Mouse (Mus musculus) myocyte (in vitro differentiated cells): ENCODE data around the gene Setd1b. TPM values are rescaled to one million over a fixed set of nuclear protein-coding genes. Genes with fewer than 3 reads are reported as not detected.

Experiments
- H3K27me3 ChIP-seq: one replicate; pipeline ENCODE4 v1.6.1; 2011; ENCODE audit not compliant: control insufficient read depth, insufficient read depth, insufficient read length
- H3K36me3 ChIP-seq: one replicate; pipeline ENCODE4 v1.6.1; 2011; ENCODE audit not compliant: control insufficient read depth, insufficient read depth
- H3K4me2 ChIP-seq: one replicate; pipeline ENCODE4 v1.6.1; 2011; ENCODE audit warnings: low read depth, control low read depth
- H3K4me3 ChIP-seq: one replicate; pipeline ENCODE4 v1.5.1; 2011; ENCODE audit warnings: mild to moderate bottlenecking, control low read depth, moderate library complexity
- H3K79me2 ChIP-seq: one replicate; pipeline ENCODE4 v1.6.1; 2011; ENCODE audit not compliant: control insufficient read depth, insufficient read depth
- H3ac ChIP-seq: one replicate; pipeline ENCODE4 v1.6.1; 2011; ENCODE audit not compliant: control insufficient read depth, insufficient read length
- CEBPB ChIP-seq: IDR thresholded peaks from 2 replicates; pipeline ENCODE4 v1.6.1; 2011; ENCODE audit warnings: mild to moderate bottlenecking, moderate library complexity; ENCODE audit not compliant: poor library complexity, insufficient read depth, severe bottlenecking
- E2F4 ChIP-seq: IDR thresholded peaks from one replicate; pipeline ENCODE4 v1.6.1; 2011; ENCODE audit warnings: mild to moderate bottlenecking, control low read depth, moderate library complexity; ENCODE audit not compliant: insufficient read depth
- MAX ChIP-seq: IDR thresholded peaks from one replicate; pipeline ENCODE4 v1.6.1; 2011; ENCODE audit warnings: low read depth, mild to moderate bottlenecking, control low read depth
- MYOD1 ChIP-seq, 3 experiments: IDR thresholded peaks; one replicate each; pipeline ENCODE4 v1.6.1; 2011; ENCODE audit warnings: control low read depth in 2 of 3, low read depth in 2 of 3, mild to moderate bottlenecking in 2 of 3, moderate library complexity in 1 of 3; ENCODE audit not compliant: insufficient read length in 2 of 3, control insufficient read depth in 1 of 3
- MYOG ChIP-seq, 3 experiments: IDR thresholded peaks; one replicate each; pipeline ENCODE4 v1.6.1; 2011; ENCODE audit warnings: control low read depth in 2 of 3, low read depth in 2 of 3, mild to moderate bottlenecking in 2 of 3; ENCODE audit not compliant: insufficient read length in 2 of 3, control insufficient read depth in 1 of 3, insufficient read depth in 1 of 3
- POLR2A ChIP-seq: IDR thresholded peaks from one replicate; pipeline ENCODE4 v1.6.1; 2011; ENCODE audit warnings: low read depth, mild to moderate bottlenecking, control low read depth, moderate library complexity; ENCODE audit not compliant: insufficient read length
- POLR2AphosphoS2 ChIP-seq: IDR thresholded peaks from one replicate; pipeline ENCODE4 v1.6.1; 2011; ENCODE audit warnings: low read depth, control low read depth; ENCODE audit not compliant: insufficient read length
- REST ChIP-seq: IDR thresholded peaks from one replicate; pipeline ENCODE4 v1.6.1; 2011; ENCODE audit warnings: mild to moderate bottlenecking, control low read depth, moderate library complexity; ENCODE audit not compliant: insufficient read depth, insufficient read length
- SRF ChIP-seq: IDR thresholded peaks from one replicate; pipeline ENCODE4 v1.6.1; 2011; ENCODE audit warnings: low read depth; ENCODE audit not compliant: control insufficient read depth, insufficient read length
- TCF12 ChIP-seq: IDR thresholded peaks from one replicate; pipeline ENCODE4 v1.6.1; 2011; ENCODE audit warnings: mild to moderate bottlenecking, control low read depth; ENCODE audit not compliant: poor library complexity, insufficient read depth, severe bottlenecking
- TCF3 ChIP-seq: IDR thresholded peaks from one replicate; pipeline ENCODE4 v1.6.1; 2011; ENCODE audit warnings: low read depth, control low read depth; ENCODE audit not compliant: insufficient read length
- USF1 ChIP-seq: IDR thresholded peaks from one replicate; pipeline ENCODE4 v1.6.1; 2011; ENCODE audit warnings: low read depth, mild to moderate bottlenecking, control low read depth, moderate library complexity
- polyA plus RNA-seq: library from polyadenylated mRNA; unstranded; fragments of >200 nt; fragmentation: generic; extraction: Trizol; gene quantifications from one replicate; pipeline ENCODE4 v1.2.1, GENCODE M21; 2012; ENCODE audit warnings: missing spikeins

Setd1b gene
- polyA plus RNA-seq, 1 experiment: 5.4 TPM

- peaks cover 4% of the 10 kb centered on the region for H3K36me3 ChIP-seq
Observed at GRCm38 (mm10) chr5:123147569-123147968, 5.6 kb downstream of the Setd1b start.

DNA sequence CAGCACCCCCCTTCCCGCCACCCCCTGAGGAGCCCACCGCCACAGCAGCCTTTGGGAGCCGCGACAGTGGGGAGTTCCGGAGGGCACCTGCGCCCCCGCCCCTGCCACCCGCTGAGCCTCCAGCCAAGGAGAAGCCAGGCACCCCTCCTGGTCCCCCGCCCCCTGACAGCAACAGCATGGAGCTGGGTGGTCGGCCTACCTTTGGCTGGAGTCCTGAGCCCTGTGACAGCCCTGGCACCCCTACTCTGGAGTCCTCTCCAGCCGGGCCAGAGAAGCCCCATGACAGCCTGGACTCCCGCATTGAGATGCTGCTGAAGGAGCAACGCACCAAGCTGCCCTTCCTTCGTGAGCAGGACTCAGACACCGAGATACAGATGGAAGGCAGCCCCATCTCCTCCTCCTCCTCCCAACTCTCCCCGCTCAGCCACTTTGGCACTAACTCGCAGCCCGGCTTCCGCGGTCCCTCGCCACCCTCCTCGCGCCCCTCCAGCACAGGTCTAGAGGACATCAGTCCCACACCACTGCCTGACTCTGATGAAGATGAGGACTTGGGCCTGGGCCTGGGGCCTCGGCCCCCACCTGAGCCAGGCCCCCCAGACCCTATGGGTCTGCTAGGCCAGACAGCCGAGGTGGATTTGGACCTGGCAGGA is 6.2 kb downstream of the Setd1b start:
- H3ac ChIP-seq: no peak overlapping the region
- peaks cover 41% of the 10 kb centered on the region for H3K79me2 ChIP-seq
- no peak for TF ChIP-seq MAX
- no peak for TF ChIP-seq CEBPB
- no peak for TF ChIP-seq TCF12
- no peak for TF ChIP-seq E2F4
- TF ChIP-seq REST: no peak
- TF ChIP-seq TCF3: no peak
- peaks cover 10% of the 10 kb centered on the region for H3K36me3 ChIP-seq
- H3K4me2 ChIP-seq: no peak overlapping the region
- H3K27me3 ChIP-seq: no peaks in the 10 kb centered on the region
- H3K4me3 ChIP-seq: no peak overlapping the region

More at GRCm38 (mm10) chr5:123147569-123147968, 5.6 kb downstream of the Setd1b start:
- Histone ChIP-seq H3K4me3 (no peak overlapping the region), H3K4me2 (no peak overlapping the region), H3K79me2 (peaks cover 46% of the 10 kb centered on the region), H3K27me3 (no peaks in the 10 kb centered on the region), H3ac (no peak overlapping the region)
- no peak for TF ChIP-seq TCF3
- TF ChIP-seq TCF12: no peak
- TF ChIP-seq SRF: no peak
- TF ChIP-seq E2F4: no peak
- no peak for TF ChIP-seq POLR2AphosphoS2
- TF ChIP-seq MAX: no peak
- TF ChIP-seq POLR2A: no peak
- no peak for TF ChIP-seq REST
- no peak for TF ChIP-seq MYOD1 (IDR thresholded peaks at IDR 0.05; ENCODE audit: control insufficient read depth in 1 of 3, insufficient read length in 2 of 3, low read depth in 2 of 3)

DNA sequence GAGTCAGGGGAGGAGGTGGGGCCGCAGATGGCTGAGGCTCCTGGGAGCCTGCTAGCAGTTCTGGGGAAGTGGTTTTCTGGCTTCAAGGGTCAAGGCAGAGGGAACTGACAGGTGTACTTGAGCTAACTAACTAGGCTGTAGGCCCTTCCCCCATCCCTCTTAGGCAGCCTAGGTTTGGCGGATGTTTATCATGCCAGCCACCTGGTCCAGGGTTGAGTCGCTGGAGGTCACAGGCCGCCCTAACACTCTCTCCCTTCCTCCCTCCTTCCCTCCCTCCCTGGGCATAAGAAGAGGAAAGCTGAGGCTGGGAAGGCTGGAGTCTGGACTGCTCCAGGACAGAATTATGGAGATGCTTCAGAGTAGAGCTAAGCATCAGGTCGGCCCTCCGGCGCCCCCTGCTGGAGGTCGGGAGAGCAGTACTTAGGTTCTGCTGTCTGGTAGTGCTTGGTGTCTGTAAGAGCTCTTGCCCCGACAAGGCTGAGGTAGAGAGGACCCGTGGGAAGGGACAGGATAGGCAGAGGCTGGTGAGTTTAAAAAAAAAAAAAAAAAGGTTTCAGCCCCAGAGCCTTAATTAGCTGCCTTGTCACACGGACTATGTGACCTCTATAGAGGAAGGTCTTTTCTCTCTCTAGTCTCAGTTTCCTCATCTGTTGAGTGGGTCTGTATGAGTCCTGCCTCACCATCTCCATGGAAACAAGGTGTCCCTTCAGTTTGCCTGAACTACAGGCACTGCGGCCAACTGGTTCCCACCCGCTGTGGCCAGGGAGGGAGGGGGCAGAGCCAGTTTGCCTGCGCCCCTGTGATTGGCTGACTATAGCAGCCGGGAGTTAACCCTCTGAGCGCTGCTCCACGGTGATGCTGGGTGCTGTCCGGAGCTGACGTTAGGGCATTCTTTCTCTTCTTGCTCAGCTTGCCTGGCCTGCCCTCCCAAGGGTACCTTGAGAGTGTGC is 7.7 kb downstream of the Setd1b start:
- H3K4me3 ChIP-seq: peak overlapping the region; percentile 10

DNA sequence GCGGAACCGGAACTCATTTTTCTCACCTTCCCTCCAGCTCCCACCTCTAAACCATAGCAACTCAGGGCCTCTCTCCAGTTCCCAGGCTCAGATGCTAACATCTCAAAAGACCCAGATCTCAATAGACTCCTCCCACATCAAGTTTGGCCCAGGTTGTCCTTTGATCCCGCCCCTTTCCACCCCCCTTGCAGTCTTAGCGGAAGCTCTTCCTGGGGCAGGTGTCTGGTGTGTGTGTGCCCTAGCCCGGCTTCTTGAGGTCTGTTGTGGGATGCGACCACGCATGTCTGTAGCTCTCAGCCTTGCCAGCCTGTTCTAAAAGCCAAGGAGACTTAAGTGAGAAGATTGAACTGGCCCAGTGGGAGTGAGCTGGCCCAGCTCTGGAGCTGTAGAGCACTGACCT is 8.6 kb downstream of the Setd1b start:
- Histone ChIP-seq H3K36me3 (peaks cover 12% of the 10 kb centered on the region), H3ac (no peak overlapping the region), H3K4me3 (peak overlapping the region; percentile 10), H3K4me2 (peak overlapping the region; percentile 69), H3K27me3 (no peaks in the 10 kb centered on the region), H3K79me2 (peaks cover 19% of the 10 kb centered on the region)
- TF ChIP-seq POLR2A: no peak

More for the DNA sequence above, 7.7 kb downstream of the Setd1b start:
- Histone ChIP-seq H3K36me3 (peaks cover 14% of the 10 kb centered on the region), H3K79me2 (peaks cover 25% of the 10 kb centered on the region), H3K27me3 (no peaks in the 10 kb centered on the region), H3K4me2 (peak overlapping the region; percentile 69), H3ac (no peak overlapping the region)
- TF ChIP-seq MYOG (IDR thresholded peaks at IDR 0.05; ENCODE audit: control insufficient read depth in 1 of 3, insufficient read depth in 1 of 3, insufficient read length in 2 of 3, low read depth in 2 of 3) (peak in 1 of 3 experiments; percentile 32), MYOD1 (IDR thresholded peaks at IDR 0.05; ENCODE audit: control insufficient read depth in 1 of 3, insufficient read length in 2 of 3, low read depth in 2 of 3) (peak in 1 of 3 experiments; percentile 41), USF1 (no peak), POLR2AphosphoS2 (no peak), POLR2A (peak; percentile 33), TCF3 (no peak), REST (no peak), CEBPB (no peak), MAX (no peak), E2F4 (no peak), TCF12 (no peak), SRF (no peak)

DNA sequence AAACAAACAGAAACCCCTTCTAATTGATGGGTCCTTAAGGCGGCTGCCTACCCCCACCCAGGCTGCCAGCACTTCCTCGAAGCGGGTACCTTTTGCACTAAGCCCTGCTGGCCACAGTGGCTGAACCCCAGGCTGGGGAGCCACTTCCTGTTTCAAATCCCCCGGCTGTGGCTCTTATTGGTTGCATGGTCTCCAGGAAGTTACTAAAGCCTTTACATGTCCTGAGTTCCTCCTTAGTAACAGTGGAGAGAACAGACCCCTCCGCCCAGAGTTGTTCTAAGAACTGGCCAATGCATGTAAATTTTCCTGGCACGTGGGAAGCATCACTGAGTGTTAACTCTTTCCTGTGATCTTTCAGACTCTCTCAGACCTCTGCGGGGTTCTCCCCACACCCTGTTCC is 9.1 kb downstream of the Setd1b start:
- no peak overlapping the region for H3ac ChIP-seq
- peaks cover 12% of the 10 kb centered on the region for H3K36me3 ChIP-seq
- H3K4me3 ChIP-seq: no peak overlapping the region
- TF ChIP-seq MAX: no peak
- no peak for TF ChIP-seq USF1
- TF ChIP-seq POLR2AphosphoS2: no peak
- no peak for TF ChIP-seq CEBPB
- no peak for TF ChIP-seq POLR2A
- TF ChIP-seq TCF3: no peak
- no peak for TF ChIP-seq TCF12
- no peak for TF ChIP-seq E2F4
- no peak for TF ChIP-seq SRF
- no peak for TF ChIP-seq REST
- no peaks in the 10 kb centered on the region for H3K27me3 ChIP-seq
- H3K4me2 ChIP-seq: no peak overlapping the region
- H3K79me2 ChIP-seq: peaks cover 19% of the 10 kb centered on the region
